Mouse (Mus musculus): ENCODE measurements around the gene Gm10715.
"Not testable (repeated sequence)": the region's sequence is repeated elsewhere in the genome, so short reads cannot be mapped to it uniquely, and the experiment has no call there.

The Gm10715 gene

DNA sequence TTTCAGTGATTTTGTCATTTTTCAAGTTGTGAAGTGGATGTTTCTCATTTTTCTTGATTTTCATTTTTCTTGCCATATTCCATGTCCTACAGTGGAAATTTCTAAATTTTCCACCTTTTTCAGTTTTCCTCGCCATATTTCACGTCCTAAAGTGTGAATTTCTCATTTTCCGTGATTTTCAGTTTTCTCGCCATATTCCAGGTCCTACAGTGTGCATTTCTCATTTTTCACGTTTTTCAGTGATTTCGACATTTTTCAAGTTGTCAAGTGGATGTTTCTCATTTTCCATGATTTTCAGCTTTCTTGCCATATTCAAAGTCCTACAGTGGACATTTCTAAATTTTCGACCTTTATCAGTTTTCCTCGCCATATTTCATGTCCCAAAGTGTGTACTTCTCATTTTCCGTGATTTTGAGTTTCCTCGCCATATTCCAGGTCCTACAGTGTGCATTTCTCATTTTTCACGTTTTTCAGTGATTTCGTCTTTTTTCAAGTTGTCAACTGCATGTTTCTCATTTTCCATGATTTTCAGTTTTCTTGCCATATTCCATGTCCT, 11.7 kb upstream of the Gm10715 start, which contains the start of gene Gm10717:
TSS of gene Gm10717 (plus strand) at position 506 of the 556 bp plus-strand sequence.
- DNase-seq, result peak; percentile 9 to 26

DNA sequence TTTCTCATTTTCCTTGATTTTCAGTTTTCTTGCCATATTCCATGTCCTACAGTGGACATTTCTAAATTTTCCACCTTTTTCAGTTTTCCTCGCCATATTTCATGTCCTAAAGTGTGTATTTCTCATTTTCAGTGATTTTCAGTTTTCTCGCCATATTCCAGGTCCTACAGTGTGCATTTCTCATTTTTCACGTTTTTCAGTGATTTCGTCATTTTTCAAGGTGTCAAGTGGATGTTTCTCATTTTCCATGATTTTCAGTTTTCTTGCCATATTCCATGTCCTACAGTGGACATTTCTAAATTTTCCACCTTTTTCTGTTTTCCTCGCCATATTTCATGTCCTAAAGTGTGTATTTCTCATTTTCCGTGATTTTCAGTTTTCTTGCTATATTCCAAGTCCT, 11.0 kb upstream of the Gm10715 start:
- DNase-seq, result peak; percentile 13 to 54

DNA sequence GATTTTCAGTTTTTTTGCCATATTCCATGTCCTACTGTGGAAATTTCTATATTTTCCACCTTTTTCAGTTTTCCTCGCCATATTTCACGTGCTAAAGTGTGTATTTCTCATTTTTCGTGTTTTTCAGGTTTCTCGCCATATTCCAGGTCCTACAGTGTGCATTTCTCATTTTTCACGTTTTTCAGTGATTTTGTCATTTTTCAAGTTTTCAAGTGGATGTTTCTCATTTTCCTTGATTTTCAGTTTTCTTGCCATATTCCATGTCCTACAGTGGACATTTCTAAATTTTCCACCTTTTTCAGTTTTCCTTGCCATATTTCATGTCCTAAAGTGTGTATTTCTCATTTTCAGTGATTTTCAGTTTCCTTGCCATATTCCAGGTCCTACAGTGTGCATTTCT, 10.5 kb upstream of the Gm10715 start:
- DNase-seq, result not testable (repeated sequence)

DNA sequence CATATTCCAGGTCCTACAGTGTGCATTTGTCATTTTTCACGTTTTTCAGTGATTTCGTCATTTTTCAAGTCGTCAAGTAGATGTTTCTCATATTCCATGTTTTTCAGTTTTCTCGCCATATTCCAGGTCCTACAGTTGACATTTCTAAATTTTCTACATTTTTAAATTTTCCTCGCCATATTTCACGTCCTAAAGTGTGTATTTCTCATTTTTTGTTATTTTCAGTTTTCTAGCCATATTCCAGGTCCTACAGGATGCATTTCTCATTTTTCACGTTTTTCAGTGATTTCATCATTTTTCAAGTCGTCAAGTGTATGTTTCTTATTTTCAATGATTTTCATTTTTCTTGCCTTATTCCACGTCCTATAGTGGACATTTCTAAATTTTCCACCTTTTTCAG, 9.9 kb upstream of the Gm10715 start:
- DNase-seq, result not testable (repeated sequence)

DNA sequence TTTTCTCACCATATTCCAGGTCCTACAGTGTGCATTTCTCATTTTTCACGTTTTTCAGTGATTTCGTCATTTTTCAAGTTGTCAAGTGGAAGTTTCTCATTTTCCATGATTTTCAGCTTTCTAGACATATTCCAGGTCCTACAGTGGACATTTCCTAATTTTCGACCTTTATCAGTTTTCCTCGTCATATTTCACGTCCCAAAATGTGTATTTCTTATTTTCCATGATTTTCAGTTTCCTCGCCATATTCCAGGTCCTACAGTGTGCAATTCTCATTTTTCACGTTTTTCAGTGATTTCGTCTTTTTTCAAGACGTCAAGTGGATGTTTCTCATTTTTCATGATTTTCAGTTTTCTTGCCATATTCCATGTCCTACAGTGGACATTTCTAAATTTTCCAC, 9.5 kb upstream of the Gm10715 start:
- DNase-seq, result not testable (repeated sequence)

DNA sequence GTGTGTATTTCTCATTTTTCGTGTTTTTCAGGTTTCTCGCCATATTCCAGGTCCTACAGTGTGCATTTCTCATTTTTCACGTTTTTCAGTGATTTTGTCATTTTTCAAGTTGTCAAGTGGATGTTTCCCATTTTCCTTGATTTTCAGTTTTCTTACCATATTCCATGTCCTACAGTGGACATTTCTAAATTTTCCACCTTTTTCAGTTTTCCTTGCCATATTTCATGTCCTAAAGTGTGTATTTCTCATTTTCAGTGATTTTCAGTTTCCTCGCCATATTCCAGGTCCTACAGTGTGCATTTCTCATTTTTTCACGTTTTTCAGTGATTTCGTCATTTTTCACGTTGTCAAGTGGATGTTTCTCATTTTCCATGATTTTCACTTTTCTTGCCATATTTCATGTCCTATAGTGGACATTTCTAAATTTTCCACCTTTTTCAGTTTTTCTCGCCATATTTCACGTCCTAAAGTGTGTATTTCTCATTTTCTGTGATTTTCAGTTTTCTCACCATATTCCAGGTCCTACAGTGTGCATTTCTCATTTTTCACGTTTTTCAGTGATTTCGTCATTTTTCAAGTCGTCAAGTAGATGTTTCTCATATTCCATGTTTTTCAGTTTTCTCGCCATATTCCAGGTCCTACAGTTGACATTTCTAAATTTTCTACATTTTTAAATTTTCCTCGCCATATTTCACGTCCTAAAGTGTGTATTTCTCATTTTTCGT, 7.2 kb upstream of the Gm10715 start:
- DNase-seq, result peak; percentile 1 to 7

DNA sequence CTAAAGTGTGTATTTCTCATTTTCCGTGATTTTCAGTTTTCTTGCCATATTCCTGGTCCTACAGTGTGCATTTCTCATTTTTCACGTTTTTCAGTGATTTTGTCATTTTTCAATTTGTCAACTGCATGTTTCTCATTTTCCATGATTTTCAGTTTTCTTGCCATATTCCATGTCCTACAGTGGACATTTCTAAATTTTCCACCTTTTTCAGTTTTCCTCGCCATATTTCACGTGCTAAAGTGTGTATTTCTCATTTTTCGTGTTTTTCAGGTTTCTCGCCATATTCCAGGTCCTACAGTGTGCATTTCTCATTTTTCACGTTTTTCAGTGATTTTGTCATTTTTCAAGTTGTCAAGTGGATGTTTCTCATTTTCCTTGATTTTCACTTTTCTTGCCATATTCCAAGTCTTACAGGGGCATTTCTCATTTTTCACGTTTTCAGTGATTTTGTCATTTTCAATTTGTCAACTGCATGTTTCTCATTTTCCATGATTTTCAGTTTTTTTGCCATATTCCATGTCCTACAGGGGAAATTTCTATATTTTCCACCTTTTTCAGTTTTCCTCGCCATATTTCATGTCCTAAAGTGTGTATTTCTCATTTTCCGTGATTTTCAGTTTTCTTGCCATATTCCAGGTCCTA, 5.9 kb upstream of the Gm10715 start:
- DNase-seq, result not testable (repeated sequence)

DNA sequence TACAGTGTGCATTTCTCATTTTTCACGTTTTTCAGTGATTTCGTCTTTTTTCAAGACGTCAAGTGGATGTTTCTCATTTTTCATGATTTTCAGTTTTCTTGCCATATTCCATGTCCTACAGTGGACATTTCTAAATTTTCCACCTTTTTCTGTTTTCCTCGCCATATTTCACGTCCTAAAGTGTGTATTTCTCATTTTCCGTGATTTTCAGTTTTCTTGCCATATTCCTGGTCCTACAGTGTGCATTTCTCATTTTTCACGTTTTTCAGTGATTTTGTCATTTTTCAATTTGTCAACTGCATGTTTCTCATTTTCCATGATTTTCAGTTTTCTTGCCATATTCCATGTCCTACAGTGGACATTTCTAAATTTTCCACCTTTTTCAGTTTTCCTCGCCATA, 2.4 kb upstream of the Gm10715 start, which contains the start of gene Gm17535:
TSS of gene Gm17535 (plus strand) at position 301 of the 400 bp plus-strand sequence.
- not testable (repeated sequence) for DNase-seq

DNA sequence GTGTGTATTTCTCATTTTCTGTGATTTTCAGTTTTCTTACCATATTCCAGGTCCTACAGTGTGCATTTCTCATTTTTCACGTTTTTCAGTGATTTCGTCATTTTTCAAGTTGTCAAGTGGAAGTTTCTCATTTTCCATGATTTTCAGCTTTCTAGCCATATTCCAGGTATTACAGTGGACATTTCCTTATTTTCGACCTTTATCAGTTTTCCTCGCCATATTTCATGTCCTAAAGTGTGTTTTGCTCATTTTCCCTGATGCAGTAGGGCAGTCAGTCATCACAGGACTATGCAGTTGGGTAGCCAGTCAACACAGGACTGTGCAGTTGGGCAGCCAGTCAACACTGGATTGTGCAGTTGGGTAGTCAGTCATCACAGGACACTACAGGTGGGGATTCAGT, 1.5 kb downstream of the Gm10715 start:
- not testable (repeated sequence) for DNase-seq

Measured in cerebellum, adult 18-20 months (tissue).